In genomic region chr7:66401605-66402004, GRCm38 (mm10) we compare ENCODE assay signal across 27 mouse cellular contexts. TPM values are rescaled to one million over a fixed set of nuclear protein-coding genes. Genes with fewer than 3 reads are reported as not detected.
A peak's percentile ranks its signal among the peaks of the same experiment; 100 is the strongest.
DNase-seq lines count a peak whose midpoint lies in the region; ATAC-seq lines count a peak whose summit lies in the region.
"Had no signal": no experiment of that assay in that cellular context is flagged by ENCODE, and none has a peak within 500 bp of the region (broad histone marks: within the 10 kb centered on the region; RNA-seq: fewer than 3 reads in every experiment).

No protein-coding gene starts in this region.

- no peak overlapping the region for H3K4me3 ChIP-seq in forebrain, embryonic 10.5 days
- H3K4me3 ChIP-seq in forebrain, embryonic 13.5 days: no peak overlapping the region
- H3K4me3 ChIP-seq in midbrain, embryonic 10.5 days: no peak overlapping the region
- no peak overlapping the region for H3K4me3 ChIP-seq in midbrain, embryonic 14.5 days (replicated peaks; ENCODE audit: low read depth, low read length)
- H3K4me3 ChIP-seq in embryonic facial prominence, embryonic 10.5 days: no peak overlapping the region
- H3K4me3 ChIP-seq: embryonic facial prominence, embryonic 12.5 days had no signal

- no peak overlapping the region for H3K9ac ChIP-seq in forebrain, embryonic 13.5 days
- H3K9ac ChIP-seq in midbrain, embryonic 14.5 days (replicated peaks; ENCODE audit: low read length): no peak overlapping the region
- H3K9ac ChIP-seq: embryonic facial prominence, embryonic 12.5 days had no signal

- ATAC-seq in forebrain, embryonic 13.5 days: no peak
- no peak for ATAC-seq in midbrain, embryonic 14.5 days (ENCODE audit: low FRiP score, low TSS enrichment)
- no peak for ATAC-seq in erythroid progenitor cell, adult 5-6 weeks (replicated peaks; ENCODE audit: low FRiP score, poor library complexity, severe bottlenecking)
- ATAC-seq: forebrain, embryonic 14.5 days; forebrain, embryonic 16.5 days had no signal

- peaks cover 31% of the 10 kb centered on the region for H3K4me1 ChIP-seq in forebrain, embryonic 10.5 days
- H3K4me1 ChIP-seq in forebrain, embryonic 13.5 days: peaks cover 3% of the 10 kb centered on the region; the same call in 1 of the 2 replicates
- peaks cover 36% of the 10 kb centered on the region for H3K4me1 ChIP-seq in midbrain, embryonic 10.5 days
- H3K4me1 ChIP-seq in midbrain, embryonic 14.5 days (ENCODE audit: control insufficient read depth, insufficient read depth, low read length): no peaks in the 10 kb centered on the region
- peaks cover 28% of the 10 kb centered on the region for H3K4me1 ChIP-seq in embryonic facial prominence, embryonic 10.5 days

- 0 out of 2 replicates have a peak overlapping the region, but pooled peaks have one; percentile 27 for H3K27ac ChIP-seq in forebrain, embryonic 10.5 days
- no peak overlapping the region for H3K27ac ChIP-seq in forebrain, embryonic 13.5 days
- peak overlapping the region; percentile 57; the same call in 1 of the 2 replicates for H3K27ac ChIP-seq in midbrain, embryonic 10.5 days (replicated peaks)
- no peak overlapping the region for H3K27ac ChIP-seq in midbrain, embryonic 14.5 days (replicated peaks; ENCODE audit: low read depth, low read length)
- 0 out of 2 replicates have a peak overlapping the region, but pooled peaks have one; percentile 5 for H3K27ac ChIP-seq in embryonic facial prominence, embryonic 10.5 days (replicated peaks)
- H3K27ac ChIP-seq: embryonic facial prominence, embryonic 12.5 days had no signal

- H3K4me2 ChIP-seq in forebrain, embryonic 13.5 days: no peak overlapping the region
- H3K4me2 ChIP-seq in midbrain, embryonic 14.5 days (ENCODE audit: low read length): no peak overlapping the region
- H3K4me2 ChIP-seq: embryonic facial prominence, embryonic 12.5 days had no signal

- DNase-seq in forebrain, embryonic 10.5 days (ENCODE audit: extremely low spot score, low spot score): no peak
- no peak for DNase-seq in midbrain, embryonic 10.5 days (ENCODE audit: low spot score)
- no peak for DNase-seq in midbrain, embryonic 14.5 days
- no peak for DNase-seq in embryonic facial prominence, embryonic 10.5 days (ENCODE audit: low spot score)
- DNase-seq: adrenal gland, adult 2 months; adrenal gland, postnatal 25 days; cerebellum, adult 11 months; cerebellum, adult 18-20 months; cerebellum, adult 8-10 months; cerebellum, adult 9-11 months; cerebellum, postnatal 14 days; cerebellum, postnatal 36 days; embryo, embryonic 11 days had no signal

- no peaks in the 10 kb centered on the region for H3K9me3 ChIP-seq in forebrain, embryonic 10.5 days
- H3K9me3 ChIP-seq in forebrain, embryonic 13.5 days (replicated peaks): no peaks in the 10 kb centered on the region
- H3K9me3 ChIP-seq in midbrain, embryonic 10.5 days (replicated peaks): no peaks in the 10 kb centered on the region
- no peaks in the 10 kb centered on the region for H3K9me3 ChIP-seq in midbrain, embryonic 14.5 days (ENCODE audit: control insufficient read depth, low read length)
- H3K9me3 ChIP-seq in embryonic facial prominence, embryonic 10.5 days: no peaks in the 10 kb centered on the region
- H3K9me3 ChIP-seq: embryonic facial prominence, embryonic 12.5 days had no signal

- H3K27me3 ChIP-seq in forebrain, embryonic 10.5 days (ENCODE audit: poor library complexity, severe bottlenecking): no peaks in the 10 kb centered on the region
- no peaks in the 10 kb centered on the region for H3K27me3 ChIP-seq in forebrain, embryonic 13.5 days
- no peaks in the 10 kb centered on the region for H3K27me3 ChIP-seq in midbrain, embryonic 10.5 days (ENCODE audit: low read depth, poor library complexity, severe bottlenecking)
- H3K27me3 ChIP-seq in midbrain, embryonic 14.5 days (ENCODE audit: control insufficient read depth, insufficient read depth, low read length): no peaks in the 10 kb centered on the region
- 0 out of 2 replicates have a peak, but pooled peaks cover 5% of the 10 kb centered on the region for H3K27me3 ChIP-seq in embryonic facial prominence, embryonic 10.5 days (replicated peaks; ENCODE audit: low read depth, poor library complexity, severe bottlenecking)
- H3K27me3 ChIP-seq: embryonic facial prominence, embryonic 12.5 days had no signal

- H3K36me3 ChIP-seq in forebrain, embryonic 10.5 days (replicated peaks): no peaks in the 10 kb centered on the region
- no peaks in the 10 kb centered on the region for H3K36me3 ChIP-seq in forebrain, embryonic 13.5 days (ENCODE audit: poor library complexity, severe bottlenecking)
- H3K36me3 ChIP-seq in midbrain, embryonic 10.5 days: no peaks in the 10 kb centered on the region
- no peaks in the 10 kb centered on the region for H3K36me3 ChIP-seq in midbrain, embryonic 14.5 days (ENCODE audit: control insufficient read depth, insufficient read depth, low read length)
- no peaks in the 10 kb centered on the region for H3K36me3 ChIP-seq in embryonic facial prominence, embryonic 10.5 days (replicated peaks)
- H3K36me3 ChIP-seq: embryonic facial prominence, embryonic 12.5 days had no signal

- WGBS in forebrain, embryonic 10.5 days: 55% methylated on average over 8 of the region's 8 CpGs
- 43% methylated on average over 8 of the region's 8 CpGs for WGBS in forebrain, embryonic 13.5 days
- 55% methylated on average over 8 of the region's 8 CpGs for WGBS in midbrain, embryonic 10.5 days
- 51% methylated on average over 8 of the region's 8 CpGs for WGBS in midbrain, embryonic 14.5 days
- WGBS in embryonic facial prominence, embryonic 10.5 days: 62% methylated on average over 8 of the region's 8 CpGs

RNA-seq across cellular contexts. Expression of gene Lrrk1, which starts 13.5 kb away (rescaled TPM):
- polyA plus RNA-seq in forebrain, embryonic 10.5 days (2016; fragmentation: Nextera tagmentation; extraction: Ambion mirVana): 5.8 TPM in 2 replicates
- polyA plus RNA-seq in forebrain, embryonic 13.5 days (2015; fragmentation: Nextera tagmentation; extraction: Ambion mirVana): 2.0 and 2.1 TPM in 2 replicates
- 4.6 and 6.0 TPM in 2 replicates for polyA plus RNA-seq in midbrain, embryonic 10.5 days (2016; fragmentation: Nextera tagmentation; extraction: Ambion mirVana)
- 1.3 and 3.6 TPM in 2 replicates for polyA plus RNA-seq in midbrain, embryonic 14.5 days (2014; fragmentation: Nextera tagmentation; extraction: Ambion mirVana)
- 8.5 and 8.7 TPM in 2 replicates for polyA plus RNA-seq in embryonic facial prominence, embryonic 10.5 days (2016; fragmentation: Nextera tagmentation; extraction: Ambion mirVana)
- 1.7 and 2.9 TPM in 2 replicates for total RNA-seq in erythroid progenitor cell, adult 5-6 weeks (2015; ENCODE audit: low replicate concordance)
- total RNA-seq in erythroid progenitor cell, adult 5-6 weeks (2017; ENCODE audit: low replicate concordance): 6.4 and 6.6 TPM in 2 replicates

RNA-seq across cellular contexts. Expression of gene Aldh1a3, which starts 25.7 kb away (rescaled TPM):
- 30.4 and 30.6 TPM in 2 replicates for polyA plus RNA-seq in forebrain, embryonic 10.5 days (2016; fragmentation: Nextera tagmentation; extraction: Ambion mirVana)
- 3.4 and 4.6 TPM in 2 replicates for polyA plus RNA-seq in forebrain, embryonic 13.5 days (2015; fragmentation: Nextera tagmentation; extraction: Ambion mirVana)
- polyA plus RNA-seq in midbrain, embryonic 10.5 days (2016; fragmentation: Nextera tagmentation; extraction: Ambion mirVana): 0.94 and 9.2 TPM in 2 replicates
- 0.63 and 0.87 TPM in 2 replicates for polyA plus RNA-seq in midbrain, embryonic 14.5 days (2014; fragmentation: Nextera tagmentation; extraction: Ambion mirVana)
- 39.7 and 47.1 TPM in 2 replicates for polyA plus RNA-seq in embryonic facial prominence, embryonic 10.5 days (2016; fragmentation: Nextera tagmentation; extraction: Ambion mirVana)
- total RNA-seq in erythroid progenitor cell, adult 5-6 weeks (2015; ENCODE audit: low replicate concordance): not detected in 2 replicates
- not detected in 2 replicates for total RNA-seq in erythroid progenitor cell, adult 5-6 weeks (2017; ENCODE audit: low replicate concordance)

RNA-seq across cellular contexts. Expression of gene Gm10974, which starts 35.9 kb away (rescaled TPM):
- not detected in 2 replicates for polyA plus RNA-seq in forebrain, embryonic 10.5 days (2016; fragmentation: Nextera tagmentation; extraction: Ambion mirVana)
- not detected in 2 replicates for polyA plus RNA-seq in forebrain, embryonic 13.5 days (2015; fragmentation: Nextera tagmentation; extraction: Ambion mirVana)
- not detected in 2 replicates for polyA plus RNA-seq in midbrain, embryonic 10.5 days (2016; fragmentation: Nextera tagmentation; extraction: Ambion mirVana)
- polyA plus RNA-seq in midbrain, embryonic 14.5 days (2014; fragmentation: Nextera tagmentation; extraction: Ambion mirVana): not detected in 2 replicates
- polyA plus RNA-seq in embryonic facial prominence, embryonic 10.5 days (2016; fragmentation: Nextera tagmentation; extraction: Ambion mirVana): not detected in 2 replicates
- total RNA-seq in erythroid progenitor cell, adult 5-6 weeks (2015; ENCODE audit: low replicate concordance): not detected in 2 replicates
- not detected in 2 replicates for total RNA-seq in erythroid progenitor cell, adult 5-6 weeks (2017; ENCODE audit: low replicate concordance)
- total RNA-seq: adrenal gland, adult 2 months; adrenal gland, postnatal 25 days; adrenal gland, postnatal 4 days; common myeloid progenitor, adult 5-6 weeks; ES-E14; MEL had no signal
- polyA plus RNA-seq: adrenal gland, adult 2 months; brain, embryonic 14.5 days; C2C12; embryonic facial prominence, embryonic 12.5 days; embryonic facial prominence, embryonic 14.5 days; forebrain, embryonic 11.5 days; forebrain, embryonic 14.5 days; forebrain, embryonic 16.5 days; frontal cortex, adult 2 months had no signal

Comparison
In these comparisons a context has a peak if more than half of its experiments do, and no peak if none do; other contexts are left out.
1. H3K27ac ChIP-seq: peak in forebrain, embryonic 10.5 days (single experiment), midbrain, embryonic 10.5 days (single experiment) and embryonic facial prominence, embryonic 10.5 days (single experiment); none in forebrain, embryonic 13.5 days (single experiment) and midbrain, embryonic 14.5 days (single experiment).